Mouse (Mus musculus) retina, postnatal 1 day (tissue): Measurements from ENCODE around the gene Bcl2a1b.

Experiments
- DNase-seq: peaks from one replicate; pipeline ENCODE4 v3.0.0-alpha.2; 2012

The Bcl2a1b gene

DNA sequence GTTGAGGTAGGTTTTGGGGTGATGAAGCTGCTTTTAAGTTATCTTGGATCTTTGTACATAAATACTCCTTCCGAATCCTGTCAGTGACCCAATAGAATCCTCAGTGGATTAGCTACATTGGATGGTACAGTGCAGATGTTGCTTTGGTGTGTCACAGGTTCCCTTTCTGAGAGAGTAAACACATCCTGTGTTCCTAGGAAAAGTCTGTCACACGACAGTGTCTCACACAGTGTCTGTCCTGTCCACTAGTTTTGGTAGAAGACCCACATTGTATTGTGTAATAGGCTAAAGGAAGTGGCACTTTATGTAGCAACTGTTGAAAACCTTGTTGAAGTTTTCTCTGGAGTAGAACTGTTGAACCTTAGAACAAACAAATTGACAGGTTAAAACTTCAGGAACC is 54.4 kb downstream of the Bcl2a1b start:
- DNase-seq: no peak

DNA sequence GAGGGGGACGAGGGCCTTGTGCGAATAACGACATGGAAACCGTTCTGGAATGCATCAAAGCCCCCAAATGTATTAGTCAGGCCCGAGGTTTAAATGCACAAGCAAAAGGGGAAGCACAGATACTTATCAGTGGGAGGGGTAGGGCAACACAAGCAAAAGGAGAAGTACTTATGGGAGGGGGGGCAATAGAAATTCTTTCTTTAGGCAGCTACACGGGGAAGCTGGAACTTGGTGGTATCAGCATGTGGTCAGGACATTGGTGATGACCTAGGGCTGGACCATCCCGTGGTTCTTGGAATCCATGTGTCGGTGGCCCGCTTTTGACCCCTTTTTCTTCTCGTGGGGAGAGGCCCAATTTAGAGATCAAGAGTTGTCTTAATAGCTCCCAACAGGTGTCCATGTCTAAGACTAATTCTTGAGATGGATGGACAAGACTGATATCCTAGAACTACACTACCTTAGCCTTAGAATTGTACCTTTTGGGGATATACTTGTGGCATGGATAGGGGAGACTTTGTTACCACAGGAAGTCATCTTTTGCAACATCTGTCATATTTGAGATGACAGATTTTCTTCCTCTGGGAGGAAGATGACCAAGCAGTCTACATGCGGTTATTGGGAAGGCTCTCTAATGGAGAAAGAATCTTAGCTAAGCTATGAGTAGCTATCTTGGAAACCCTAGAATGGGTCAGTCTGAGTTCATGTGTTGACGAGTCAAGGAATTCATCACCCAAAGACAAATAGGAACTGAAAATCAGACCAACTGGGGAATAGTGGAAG is 57.7 kb downstream of the Bcl2a1b start:
- DNase-seq: no peak
